Mouse (Mus musculus) retina, postnatal 7 days (tissue): ENCODE measurements around the gene Serpina9.
"Not testable (repeated sequence)": the region's sequence is repeated elsewhere in the genome, so short reads cannot be mapped to it uniquely, and the experiment has no call there.

Source experiments
- DNase-seq: peaks from one replicate; pipeline ENCODE4 v3.0.0-alpha.2; 2012; ENCODE audit warnings: low read depth, low spot score

The Serpina9 gene

DNA sequence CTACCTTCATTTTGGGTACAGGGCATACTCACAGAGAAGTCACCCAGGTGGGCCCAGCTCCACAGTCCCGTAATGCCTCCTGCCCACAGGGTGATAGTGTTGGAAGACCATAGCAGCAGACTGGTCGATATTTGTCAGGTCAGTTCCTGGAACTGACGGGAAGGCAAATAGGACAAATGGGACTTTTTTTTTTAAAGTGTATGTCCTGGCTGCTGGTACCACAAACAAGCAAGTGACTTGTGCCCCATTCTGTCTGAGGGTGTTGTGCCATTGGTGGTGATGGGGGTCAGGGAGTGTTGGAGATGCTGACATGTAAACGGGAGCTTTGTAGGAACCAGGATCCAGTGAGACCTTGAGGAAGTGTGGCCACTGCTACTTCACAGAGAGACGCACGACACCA is 23.7 kb downstream of the Serpina9 start, which contains the start of gene Serpina11:
Gene Serpina11, minus strand, starts transcription at position 101 of the 400 bp plus-strand sequence.
- DNase-seq: no peak

DNA sequence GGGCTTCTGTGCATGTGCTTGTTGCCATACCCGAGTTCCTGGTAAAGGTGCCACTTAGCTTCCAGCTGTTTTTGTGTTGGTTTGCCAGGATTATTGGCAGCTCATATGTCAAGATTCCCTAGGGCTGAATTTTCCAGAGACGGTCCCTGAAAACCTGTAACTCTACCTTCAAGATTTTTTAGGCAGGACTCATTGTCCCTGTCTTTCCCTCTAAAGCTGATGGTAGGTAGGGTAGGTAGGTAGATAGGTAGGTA is 24.1 kb downstream of the Serpina9 start:
- no peak for DNase-seq

DNA sequence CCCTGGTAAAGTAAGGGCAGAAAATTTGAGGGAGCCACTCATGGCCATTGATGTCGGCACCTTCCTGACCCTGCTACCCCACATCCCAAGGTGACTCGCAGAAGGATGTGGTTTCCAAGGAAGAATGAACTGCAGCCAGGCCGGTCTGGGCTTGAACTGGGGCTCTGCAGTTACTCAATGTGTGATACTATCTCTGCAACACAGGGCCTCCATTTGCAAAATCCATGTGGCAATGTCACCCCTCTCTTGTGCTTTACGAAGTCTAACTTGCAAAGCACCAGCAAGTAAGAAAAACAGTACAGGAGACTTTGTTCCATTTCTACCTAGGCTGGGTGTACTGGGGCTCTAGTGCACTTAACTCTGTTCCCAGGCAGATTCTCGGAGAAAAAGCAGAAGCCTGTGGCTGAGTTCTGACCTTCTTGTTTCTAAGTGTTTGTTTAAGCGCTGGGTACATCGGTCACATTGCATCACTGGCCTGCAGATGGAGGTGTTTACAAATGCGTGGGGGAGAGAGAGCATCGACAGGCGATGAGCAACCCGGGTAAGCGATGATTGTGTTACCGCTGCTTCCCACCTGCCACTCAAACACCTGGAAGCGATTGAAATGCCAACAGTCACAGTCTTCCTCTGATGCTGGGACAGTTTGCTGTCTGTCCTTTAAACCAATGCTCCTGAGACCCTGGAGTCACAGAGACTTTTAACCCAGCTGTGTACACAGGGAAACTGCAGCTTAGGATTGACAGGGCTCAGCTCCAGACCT is 24.6 kb downstream of the Serpina9 start:
- no peak for DNase-seq

DNA sequence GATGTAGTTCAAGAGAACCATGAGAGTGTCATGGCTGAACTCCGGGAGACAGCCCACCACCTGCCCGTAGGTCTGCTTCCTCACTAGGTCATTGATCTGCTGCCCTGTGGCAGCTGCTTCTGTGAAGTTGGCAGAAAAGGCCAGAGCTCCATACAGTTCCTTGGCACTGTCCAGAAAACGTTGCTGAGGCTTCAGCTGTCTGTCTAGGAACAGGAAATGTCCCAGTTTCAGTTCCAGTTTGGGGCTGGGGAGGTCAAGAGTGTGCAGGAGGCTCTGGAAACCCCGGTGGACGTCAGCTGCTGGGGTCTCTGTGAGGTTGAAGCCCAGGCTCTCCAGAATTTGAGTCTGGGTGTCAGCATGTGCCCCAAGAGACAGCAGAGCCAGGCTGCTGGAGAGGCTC is 27.7 kb downstream of the Serpina9 start:
- no peak for DNase-seq

DNA sequence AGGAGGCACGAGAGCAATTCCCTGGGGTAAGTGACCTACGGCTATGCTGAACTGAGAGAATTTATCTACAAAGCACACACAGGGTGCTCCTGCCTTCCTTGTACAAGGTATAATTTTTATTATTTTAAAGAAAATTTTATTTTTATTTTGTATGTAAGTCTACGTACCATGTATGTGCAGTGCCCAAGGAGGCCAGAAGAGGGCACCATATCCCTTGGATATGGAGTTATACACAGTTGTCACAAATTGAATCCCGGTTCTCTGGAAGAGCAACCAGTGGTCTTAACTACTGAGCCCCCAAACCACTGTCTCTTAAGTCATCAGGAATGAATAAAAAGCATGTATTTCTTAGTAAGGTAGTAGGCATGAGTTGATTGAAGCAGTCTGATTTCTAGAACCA is 28.6 kb downstream of the Serpina9 start:
- DNase-seq: peak; percentile 6

DNA sequence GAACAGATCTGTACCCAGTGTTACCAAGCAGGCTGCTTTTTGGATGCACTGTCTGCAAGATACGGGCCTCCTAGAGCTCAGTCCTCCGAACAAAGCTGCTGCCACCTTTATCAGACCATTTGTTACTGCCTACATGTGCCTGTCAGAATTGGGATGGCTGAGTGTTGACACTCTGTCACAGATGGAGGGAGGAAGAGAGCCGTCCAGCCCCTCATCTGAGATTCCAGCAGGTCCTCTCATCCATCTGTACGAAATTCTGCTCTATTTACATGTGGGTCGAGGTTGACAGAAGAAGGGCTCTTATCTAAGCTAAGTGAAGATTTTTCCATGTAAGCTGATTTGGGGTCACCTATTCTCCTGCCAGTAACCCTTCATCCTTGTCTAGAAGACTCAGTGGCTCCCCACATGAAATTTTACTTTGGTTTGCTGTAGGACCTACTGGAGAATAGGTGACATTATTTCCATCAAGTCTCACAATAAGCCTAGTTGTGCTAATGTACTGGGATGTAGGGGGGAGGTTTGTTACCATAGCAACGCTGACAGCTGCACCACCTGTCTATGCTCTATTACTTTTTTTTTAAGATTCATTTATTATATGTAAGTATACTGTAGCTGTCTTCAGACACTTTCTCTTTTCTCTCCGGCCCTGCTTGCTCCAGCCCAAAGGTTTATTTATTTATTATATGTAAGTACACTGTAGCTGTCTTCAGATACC is 31.8 kb downstream of the Serpina9 start:
- no peak for DNase-seq

DNA sequence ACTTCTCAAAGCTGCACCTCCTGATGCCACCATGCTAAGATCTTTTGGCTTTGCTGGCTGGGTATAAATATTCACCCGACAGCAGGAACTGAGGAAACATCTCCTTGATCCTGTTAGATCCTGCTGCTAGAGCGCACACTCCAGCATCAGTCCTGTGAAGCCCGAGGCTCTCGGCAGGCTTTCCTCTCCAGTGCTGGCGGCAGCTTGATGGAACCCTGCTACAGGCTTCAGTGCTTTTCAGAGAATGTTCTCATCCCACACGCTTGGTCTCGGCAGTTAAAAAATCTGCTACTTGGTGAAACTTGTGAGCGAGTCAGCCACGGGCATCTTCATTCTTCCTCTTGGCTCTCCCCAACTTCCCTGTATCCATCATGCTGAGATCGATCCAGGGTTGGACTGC is 35.3 kb downstream of the Serpina9 start:
- no peak for DNase-seq

DNA sequence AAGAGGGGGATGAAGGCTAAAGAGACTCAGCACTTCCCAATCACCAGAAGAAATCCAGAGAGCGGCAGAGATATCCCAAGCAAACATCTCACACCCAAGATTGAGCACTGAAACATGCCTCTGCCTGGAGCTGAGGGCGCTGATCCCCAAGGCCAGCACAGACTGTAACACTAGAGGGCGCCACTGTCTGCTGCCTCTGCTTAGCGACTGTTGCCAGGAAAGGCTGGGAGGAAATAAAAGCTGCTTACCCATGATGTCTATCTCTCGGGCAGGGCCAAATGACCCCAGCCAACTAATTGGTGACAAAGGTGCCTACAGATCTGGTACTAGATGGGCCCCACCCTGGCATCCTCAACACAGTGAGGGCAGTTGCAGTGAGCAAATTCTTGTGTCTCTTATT is 35.7 kb downstream of the Serpina9 start:
- DNase-seq: peak; percentile 14

DNA sequence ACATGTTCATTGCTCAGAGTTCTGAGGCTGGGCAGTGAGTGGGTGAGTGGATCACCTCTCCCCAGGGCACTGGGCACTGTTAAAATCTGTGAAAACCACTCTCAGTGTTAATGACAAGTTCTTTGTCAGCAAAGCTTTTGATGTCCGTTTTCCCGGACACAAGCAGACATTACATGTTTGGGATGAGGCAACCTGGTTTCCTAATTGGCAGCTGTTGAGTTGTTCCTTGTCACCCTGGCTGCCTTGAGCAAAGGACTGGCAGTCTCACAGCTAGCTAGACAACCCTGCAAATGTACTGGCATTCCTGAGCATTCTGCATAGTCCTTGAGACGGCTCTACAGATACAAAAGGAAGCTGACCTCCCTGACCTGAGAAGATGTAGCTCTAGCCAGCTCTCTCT is 36.5 kb downstream of the Serpina9 start:
- no peak for DNase-seq

DNA sequence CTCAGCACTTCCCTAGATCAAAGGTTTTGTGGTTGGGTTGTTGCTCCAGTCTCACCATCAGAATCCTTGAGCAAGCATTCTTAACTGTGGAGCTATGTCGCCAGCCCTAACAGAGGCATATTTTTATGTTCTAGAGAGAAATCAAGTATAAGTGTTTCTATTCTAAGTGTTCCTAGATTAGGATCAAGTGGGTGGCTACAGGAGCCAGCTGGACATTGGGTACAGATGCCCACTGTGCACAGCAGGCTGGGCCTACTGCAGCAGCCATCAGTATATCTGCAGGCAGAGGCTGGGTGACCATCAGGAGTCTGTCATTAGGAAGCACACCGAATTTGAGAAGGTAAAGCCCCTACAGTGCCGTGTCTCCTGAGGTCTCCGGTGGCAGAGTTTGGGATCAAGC is 42.5 kb downstream of the Serpina9 start:
- no peak for DNase-seq

DNA sequence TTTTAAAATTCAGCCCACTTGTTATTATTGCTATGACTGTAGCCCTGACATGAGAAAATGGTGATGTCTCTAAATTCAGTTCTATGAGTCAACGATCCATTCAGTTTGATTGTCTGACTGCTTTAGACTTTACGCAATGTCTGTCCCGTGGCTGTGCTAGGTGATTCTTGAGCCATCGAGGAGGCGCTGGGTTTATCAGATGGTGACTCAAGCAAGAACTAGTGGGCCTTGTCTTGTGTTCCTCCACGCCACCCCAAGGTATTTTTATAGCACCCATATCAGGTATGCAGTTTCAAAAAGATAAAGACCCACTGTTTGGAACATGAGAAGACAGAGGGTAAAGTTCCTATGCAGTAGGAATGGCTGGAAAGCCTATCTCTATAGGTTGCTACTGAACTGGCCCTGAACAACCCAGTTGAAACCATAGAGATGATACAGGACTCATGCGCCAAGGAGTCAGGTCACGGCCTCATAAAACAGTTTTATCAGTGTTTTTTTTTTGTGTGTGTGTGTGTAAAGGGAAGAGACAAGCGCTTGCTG is 43.9 kb downstream of the Serpina9 start:
- DNase-seq: no peak

DNA sequence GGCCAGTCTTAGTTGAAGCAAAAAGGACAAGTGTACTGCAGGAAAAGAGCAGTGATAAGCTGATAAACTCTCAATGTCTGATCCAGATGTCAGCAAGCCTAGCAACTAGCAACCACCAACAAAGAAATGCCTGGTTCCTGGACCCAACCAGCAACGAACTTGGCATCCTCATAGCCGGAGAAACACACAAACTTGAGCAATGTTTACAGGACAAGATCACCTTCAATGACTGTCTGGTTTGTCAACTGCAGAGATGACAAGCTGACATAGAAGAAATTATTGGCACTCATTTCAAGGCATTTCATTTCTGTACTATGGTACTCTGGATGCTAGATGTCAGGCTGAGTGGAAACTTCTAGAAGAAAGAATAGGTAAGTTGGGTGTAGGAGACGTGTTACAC is 46.8 kb downstream of the Serpina9 start:
- DNase-seq: no peak

DNA sequence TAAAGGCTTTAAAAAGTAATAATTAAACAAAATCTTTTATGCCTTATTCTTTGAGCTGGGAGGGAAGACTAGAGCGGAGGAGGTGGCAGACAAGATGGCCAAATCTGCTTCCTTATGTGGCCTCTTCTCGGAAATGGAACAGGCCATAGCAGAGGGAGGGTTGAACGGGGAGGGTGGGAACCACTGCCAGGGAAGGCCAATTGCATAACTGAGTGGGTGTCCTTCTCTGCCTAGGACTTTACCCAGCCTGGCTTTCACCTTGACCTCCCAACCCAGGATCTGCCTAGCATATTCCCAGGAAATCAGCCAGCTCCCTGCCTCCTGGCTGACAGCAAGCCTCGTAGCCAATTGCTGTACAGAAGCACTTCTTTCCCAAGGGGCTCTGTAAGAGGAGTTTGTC is 50.3 kb downstream of the Serpina9 start:
- DNase-seq: no peak

DNA sequence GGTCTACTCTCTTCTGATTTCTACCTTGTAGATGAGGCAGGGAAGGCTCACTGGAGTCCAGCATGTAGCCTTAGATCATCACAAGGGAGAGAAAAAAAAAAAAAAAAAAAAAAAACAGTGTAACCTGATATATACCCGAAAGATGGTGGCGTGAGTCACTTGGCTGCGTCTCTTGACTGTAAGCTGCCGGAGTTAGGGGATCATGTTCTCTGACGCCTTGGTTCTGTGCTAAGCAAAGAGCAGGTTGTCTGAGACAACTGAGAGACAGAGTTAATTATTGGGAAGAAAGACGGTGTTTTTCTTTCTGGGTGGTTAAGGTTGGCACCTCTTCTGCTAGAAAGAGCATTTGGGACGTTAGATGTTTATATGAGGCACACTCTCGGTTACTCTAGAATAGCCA is 50.7 kb downstream of the Serpina9 start:
- no peak for DNase-seq

DNA sequence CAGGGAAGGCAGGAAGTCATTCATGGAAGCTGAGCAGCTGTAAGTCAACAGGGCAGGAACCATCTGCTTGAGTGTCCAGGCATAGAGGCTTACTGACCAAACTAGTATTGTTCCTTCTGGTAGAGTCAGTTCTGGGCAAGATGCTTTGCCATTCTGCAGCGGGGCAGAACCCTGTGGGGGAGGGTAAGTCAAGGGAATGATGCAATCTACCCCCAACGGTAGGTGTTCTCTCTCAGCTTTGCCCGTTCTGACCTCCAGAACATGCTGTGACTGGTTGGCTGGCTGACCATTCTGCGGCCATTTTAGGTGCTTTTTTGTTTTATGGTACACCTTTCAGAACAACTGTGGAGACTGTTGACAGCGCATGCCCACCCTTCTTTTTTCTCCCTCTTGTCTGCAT is 51.2 kb downstream of the Serpina9 start:
- no peak for DNase-seq

DNA sequence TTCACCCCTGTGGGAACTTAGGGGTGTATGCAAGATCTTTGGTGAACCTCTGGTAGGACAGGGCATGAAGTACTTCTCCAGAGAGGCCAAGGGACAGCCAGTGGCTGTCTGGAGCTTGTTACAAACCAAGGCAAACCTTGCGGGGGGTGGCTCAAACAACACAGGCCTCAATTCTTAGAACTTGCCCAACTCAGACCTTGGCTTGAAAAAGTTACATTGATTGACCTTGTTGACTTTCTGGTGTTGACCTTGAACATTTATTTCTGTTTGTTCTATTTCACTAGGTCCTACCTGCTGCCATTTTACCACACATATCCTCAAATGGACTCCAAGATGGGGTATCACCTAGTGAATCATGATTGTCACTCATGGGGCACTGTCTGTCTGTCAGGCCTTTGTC is 51.8 kb downstream of the Serpina9 start:
- no peak for DNase-seq

DNA sequence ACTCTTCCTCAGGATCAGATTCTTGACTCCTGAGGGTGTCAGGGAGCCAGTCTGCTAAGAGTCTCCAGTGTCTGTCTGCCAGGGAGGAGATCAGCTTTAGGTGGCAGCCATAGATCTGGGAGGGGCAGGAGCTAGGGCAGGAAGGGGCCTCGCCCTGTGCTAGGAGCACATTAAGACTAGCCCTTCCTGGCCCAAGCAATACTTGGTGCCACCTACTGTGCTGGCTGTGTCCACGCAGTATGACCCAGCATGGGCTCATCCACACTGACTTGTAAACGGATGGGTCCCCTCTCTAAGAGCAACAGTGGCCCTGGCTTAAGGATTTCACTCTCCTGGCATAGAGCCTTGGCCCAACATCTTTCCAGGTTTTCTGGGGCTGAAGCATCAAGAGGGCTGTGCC is 54.8 kb downstream of the Serpina9 start, which contains the start of gene Serpina1e:
Gene Serpina1e, minus strand, starts transcription at position 178 of the 400 bp plus-strand sequence.
- no peak for DNase-seq

DNA sequence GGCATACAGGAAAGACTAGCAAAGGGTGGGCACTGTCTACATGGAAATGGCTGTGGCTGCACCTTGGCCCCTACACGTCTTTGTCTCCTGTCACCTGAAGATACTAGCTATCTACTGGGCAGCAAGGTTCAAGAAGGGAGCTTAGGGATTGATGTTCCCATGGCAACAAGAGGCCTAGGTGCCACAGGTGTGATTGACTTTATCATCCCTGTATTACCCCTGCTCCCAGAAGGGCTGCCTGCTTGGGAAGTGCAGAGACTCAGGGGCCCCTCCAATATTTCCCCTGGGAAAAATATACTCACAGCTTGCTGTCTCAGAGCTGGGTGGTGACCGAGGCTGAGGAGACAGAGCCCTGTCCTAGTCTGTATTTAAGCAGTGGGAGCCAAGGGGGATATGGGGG is 57.0 kb downstream of the Serpina9 start:
- not testable (repeated sequence) for DNase-seq

DNA sequence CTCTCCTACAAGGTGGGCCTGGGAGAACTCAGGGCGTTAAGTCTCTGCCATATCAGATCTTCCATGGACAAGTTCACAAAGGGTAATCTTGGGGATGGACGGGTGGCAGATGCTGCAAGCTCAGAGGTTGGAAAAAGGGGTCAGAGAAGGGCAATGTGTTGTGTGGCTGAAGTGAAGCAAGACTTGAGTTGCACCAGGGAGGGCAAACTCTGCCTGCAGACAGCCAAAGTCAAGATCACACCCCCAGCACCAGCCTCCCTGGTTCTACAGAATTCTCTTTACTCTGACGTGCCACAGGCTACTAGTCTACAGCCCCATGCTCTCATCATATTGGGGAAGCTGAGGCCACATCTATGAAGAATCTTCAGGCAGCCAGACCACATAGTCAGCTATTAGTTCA is 60.6 kb downstream of the Serpina9 start:
- not testable (repeated sequence) for DNase-seq

DNA sequence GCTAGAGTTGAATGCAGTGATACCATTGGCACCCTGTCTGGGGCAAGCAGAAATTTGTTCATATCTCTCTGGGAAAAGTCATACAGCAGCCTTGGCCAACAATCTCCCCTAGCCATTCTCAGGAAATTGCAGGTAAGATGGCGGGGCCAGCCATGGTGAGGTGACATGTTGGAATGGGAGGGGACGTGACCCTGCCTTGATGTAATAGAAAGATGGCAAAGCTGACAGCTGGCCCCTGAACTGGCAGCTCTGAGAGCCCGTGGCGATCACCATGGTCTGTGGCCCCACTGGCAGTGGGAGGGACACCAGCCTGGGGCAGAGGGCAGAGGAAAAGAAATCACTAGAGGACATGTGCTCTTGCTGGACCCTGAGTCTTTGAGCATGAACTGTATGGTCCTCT is 67.3 kb downstream of the Serpina9 start:
- DNase-seq: no peak
